Mouse (Mus musculus) brain, adult 2 months (tissue): ENCODE results near the gene Simc1.
A peak's percentile ranks its signal among the peaks of the same experiment; 100 is the strongest.
"Not testable (repeated sequence)": the region's sequence is repeated elsewhere in the genome, so short reads cannot be mapped to it uniquely, and the experiment has no call there.

Experiments used
- DNase-seq: peaks from one replicate; pipeline ENCODE4 v3.0.0; 2011; ENCODE audit warnings: low read depth, low spot score

Simc1 gene

DNA sequence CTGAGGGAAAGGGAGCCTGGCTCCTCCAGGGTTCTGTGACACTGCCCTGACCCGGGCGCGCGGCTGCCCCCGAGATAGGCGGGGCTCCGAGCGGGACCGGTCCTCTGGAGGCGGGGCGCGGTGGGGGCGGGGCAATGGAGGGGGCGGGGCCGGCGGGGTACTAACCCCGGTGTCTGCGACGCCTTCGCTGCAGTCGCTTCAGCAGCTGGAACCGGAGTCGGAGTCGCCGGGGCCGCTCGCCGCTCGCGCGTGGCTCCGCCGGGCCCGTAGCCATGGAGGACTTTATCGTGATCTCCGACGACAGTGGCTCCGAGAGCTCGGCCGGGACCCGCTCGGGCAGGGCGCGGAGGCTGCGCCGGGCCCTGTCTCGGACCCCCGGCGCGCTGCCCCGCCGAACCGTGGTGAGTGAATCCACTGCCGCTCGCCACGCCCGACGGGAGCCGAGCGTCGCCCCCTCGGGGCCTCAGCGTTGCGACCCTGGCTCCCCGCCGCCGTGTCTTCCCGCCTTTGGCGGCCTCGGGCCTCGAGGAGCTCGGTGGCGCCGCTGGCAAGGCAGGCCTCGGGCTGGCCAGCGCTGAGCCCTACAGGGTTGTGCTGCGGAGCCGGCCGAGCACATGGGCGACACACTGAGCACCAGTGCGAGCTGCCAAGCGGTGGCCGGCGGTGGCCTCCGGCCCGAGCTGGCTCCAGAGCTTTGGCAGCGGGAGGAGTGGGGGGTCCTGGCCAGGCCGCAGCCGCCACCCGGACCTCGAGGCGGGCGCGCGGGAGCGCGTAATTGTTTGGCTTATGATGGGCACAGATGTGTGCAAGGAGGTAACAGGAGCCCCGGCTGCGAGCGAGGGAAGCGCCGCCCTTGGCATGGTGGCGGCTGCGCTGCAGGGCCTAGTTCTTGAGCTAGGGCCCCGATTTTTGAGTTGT is at the start of gene Simc1:
TSS of gene Simc1 (plus strand) at position 176 of the 918 bp plus-strand sequence.
- peak; percentile 75 for DNase-seq

DNA sequence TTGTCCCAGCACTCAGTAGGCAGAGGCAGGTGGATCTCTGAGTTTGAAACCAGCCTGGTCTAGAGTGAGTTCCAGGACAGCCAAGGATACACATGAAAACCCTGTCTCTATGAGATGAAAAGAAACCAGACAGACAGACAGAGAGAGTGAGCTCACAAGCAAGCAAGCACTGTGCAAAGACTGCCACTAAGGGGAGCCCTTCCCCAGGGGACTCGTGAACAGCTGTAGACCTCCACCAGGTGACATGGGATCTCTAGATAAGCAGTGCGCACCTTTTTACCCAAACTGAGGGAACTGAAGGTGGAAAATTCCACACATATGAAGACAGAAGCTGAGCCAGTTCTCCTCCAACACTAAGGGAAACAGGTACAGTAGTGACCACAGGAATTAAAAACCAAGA is 46.5 kb upstream of the Simc1 start:
- peak; percentile 49 for DNase-seq

DNA sequence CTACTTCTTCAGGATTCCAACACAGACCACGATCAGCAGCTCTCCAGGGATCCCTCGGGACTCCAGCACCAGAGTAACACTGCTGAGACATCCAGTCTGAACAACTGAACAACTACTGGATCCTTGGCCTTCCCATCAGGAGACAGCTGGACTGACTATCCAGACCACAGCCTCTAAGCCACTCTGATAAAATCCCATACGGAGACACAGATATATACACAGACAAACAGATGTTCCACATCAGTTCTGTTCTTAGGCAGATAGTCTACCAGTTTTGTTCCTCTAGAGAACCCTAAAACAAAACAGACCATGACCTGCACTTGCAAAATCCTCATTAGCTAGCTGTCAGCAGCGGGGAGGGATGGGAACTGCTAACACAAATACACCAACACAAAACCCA is 44.3 kb upstream of the Simc1 start:
- DNase-seq = no peak

DNA sequence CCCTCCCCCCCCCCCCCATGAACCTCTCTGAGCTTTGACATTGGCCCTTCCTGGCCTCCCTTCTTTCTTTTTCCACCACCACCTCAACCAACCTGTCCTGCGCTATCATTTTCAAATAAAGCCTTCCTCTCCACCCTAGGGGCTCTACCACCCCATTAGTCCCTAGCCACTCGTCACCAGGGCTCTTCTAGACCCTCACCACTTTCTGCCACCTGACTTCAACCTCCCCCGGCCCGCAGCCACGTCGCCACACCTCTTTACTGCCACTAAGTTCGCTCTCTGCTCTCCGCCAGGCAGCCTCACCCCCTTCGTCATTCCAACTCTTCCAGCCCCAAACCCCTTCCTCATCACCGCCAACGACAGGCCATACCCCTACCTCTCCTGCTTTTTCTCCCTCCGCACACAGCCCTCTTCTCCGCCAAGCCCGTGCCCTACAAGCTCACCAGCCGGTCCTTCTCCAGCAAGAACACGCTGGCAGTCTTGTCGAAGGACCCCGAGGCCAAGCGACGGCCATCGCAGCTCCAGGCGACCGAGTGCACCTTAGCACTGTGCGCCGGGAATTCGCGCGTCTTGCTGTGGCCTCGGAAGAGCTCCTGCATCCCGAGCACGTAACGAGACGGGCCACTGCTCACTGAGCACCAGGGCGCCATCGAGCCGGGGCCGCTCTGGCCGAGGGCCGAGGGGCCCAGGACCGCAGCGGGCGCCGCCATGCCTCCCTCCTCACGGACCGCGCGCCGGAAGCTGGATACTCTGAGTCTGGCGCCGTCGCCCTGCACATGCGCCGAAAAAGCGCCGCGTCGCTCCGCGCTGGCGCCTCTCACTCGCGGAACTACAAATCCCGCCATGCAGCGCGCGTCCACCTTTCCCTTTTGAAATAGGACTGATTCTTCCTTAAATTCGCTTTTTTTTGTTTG is 35.2 kb upstream of the Simc1 start, which contains the start of gene Thoc3:
TSS of gene Thoc3 (minus strand) at position 752 of the 914 bp plus-strand sequence.
- DNase-seq = peak; percentile 95

DNA sequence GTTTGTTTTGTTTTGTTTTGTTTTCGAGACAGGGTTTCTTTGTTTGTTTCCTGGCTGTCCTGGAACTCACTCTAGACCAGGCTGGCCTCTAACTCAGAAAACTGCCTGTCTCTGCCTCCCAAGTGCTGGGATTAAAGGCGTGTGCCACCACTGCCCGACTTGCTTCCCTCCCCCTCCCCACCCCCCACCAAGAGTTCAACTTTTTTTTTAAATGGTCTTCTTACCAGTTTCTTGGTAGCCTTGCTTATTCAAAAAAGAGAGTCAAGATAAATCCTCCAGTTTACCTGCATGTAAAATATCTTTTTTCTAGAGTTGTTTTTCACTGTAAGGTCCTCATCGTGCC is 34.6 kb upstream of the Simc1 start:
- no peak for DNase-seq

DNA sequence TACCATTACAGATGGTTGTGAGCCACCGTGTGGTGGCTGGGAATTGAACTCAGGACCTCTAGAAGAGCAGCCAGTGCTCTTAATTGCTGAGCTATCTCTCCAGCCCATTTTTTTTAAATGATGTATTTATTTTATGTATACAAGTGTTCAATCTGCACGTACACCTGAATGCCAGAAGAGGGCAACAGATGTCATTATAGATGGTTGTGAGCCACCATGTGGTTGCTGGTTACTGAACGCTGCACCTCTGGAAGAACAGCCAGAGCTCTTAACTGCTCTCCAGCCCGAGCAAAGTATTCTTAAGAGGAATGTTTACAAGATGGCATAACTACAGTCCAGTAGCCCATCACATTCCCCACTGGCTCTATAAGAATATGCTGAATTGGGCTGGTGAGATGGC is 31.6 kb upstream of the Simc1 start:
- DNase-seq = no peak

DNA sequence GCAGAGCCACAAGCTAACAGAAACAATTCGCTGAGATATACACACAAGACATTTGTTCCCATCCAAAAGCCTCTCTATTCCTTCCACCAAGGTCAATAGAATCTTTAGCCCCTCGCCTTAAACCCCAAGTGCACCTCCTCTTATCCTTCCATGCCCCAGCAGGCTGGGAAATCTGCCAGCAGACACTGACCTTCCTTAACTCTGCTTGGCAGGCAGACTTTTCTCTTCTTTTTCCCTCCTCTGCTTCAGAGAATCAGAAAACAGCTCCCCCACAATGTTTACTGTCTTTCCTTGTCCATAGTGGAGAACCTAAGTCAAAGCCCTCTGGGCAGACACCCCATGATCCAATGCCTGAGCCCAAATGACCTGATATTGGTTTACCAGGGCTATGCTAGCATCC is 28.6 kb upstream of the Simc1 start:
- DNase-seq = no peak

DNA sequence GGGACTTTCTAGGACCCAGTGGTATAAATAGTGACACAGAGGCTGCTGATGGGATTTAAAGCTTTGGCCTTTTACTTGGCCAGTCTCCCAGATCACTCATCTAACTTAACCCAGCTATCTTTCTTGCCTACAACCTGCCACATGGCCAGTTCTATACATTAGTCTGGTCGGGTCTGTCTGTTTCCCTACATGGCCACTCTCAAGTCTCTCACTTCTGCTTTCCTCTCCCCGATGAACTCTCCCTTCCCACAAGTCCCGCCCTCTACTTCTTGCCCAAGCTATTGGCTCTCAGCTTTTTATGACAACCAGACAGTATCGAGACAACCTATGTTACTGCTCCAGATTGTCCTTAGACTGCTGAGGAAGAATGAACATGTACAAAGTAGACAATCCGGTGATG is 27.9 kb upstream of the Simc1 start:
- DNase-seq = no peak

DNA sequence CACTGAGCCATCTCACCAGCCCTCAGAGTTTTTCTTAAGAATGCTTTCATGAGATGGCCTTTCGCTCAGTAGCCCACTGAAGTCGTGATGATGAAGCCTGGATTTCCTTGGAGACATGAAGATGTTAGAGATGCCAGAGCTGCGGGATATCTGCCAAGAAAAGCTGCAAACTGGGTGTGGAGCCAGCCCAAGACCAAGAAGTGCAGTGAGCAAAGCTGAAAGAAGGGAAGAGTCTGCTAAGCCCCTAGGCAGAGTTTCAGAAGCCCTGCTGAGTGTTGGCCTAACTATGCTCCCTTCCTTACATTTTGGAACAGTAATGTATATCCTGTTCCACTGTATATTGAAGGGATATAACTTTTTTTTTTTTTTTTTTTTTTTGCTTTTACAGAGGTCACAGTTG is 24.3 kb upstream of the Simc1 start:
- DNase-seq = peak; percentile 33

DNA sequence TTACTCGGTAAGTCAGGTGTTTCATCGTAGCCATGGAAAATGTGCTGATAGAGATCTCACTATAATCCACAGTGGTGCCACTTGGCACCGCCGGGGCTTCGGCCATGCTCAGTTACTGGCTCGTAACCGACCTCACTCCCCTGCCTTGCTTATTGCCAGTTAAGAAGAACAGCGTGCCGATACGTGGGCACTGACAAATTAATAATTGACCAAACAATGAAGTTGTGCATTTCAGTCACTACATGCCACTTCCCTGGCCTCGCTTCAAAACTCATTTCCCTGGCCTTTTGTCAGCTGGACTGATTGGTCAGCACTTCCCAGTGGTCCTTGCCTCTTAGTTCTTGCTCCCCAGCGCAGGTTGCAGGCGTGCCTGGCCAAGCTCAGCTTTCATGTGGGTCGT is 22.1 kb upstream of the Simc1 start:
- no peak for DNase-seq

DNA sequence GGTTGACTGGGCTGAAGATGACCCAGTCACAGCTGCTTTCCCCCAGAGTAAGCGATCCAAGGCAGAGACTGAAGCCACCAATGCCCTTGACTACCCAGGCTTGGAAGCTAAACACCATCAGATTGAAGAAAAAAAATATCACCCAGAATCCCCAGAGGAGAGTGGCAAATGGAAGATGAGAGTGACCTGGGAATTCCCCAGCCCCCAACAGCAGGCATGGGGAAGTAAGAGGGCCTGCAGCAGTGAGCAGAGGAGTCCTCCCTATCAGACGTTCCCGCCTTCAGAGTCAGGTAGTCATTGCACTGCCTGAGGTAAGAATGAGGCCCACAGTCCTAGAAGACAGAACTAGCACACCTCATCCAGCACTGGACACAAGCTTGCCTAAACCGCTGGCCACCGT is 13.2 kb upstream of the Simc1 start:
- DNase-seq = no peak

DNA sequence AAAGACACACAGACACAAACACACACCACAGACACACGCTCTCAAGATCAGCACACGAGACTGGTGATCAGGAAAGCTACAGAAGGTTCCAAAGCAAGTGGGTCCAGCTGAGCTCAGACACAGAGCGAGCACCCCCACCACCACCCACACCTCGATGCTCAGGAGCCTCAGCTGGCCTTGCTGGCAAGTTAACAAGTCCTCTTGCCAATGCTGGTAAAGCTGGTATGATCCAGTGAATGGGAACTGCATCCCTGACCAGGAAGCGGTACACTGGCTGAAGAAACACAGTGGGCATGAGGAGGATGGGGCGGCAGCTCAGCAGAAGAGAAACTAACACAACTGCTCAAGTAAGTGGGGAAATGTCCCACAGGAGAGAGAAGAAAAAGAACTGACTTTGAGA is 12.2 kb upstream of the Simc1 start:
- no peak for DNase-seq

DNA sequence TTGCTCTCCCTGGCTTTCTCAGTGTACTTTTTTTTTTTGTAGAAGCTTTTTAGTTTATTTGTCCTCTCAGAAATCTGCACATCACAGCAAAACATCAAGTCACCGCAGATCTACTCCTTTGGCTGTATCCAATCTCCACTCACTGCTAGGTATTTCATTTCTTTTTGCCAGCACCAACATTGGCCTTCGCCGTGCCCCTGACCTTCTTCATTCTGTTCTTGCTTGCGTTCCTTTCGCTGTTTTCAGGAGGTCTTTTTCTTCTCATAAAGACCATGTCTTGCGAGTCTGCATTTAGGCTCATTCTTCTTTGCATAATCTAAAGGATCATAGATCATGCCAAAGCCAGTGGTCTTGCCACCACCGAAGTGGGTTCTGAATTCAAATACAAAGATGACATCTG is 4.0 kb upstream of the Simc1 start:
- DNase-seq = not testable (repeated sequence)

DNA sequence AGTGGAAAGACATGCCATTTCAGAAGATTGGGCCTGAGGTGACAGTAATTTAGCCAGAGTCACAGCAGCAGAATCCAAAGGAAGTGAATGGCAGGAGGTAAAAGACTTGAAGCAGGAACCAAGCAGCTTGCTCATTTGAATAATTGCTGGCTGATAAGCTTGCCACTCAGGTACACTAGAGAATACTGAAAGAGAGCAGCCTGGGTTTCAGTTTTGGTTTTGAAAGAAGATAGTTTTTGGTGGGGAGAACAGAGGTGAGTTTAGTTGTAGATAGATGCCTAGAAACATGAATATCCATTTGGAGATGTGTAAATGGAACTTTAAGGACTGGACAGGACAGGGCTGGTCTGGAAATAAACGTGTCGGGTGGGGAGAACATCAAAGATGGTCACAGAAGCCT is 2.2 kb upstream of the Simc1 start:
- DNase-seq = no peak

DNA sequence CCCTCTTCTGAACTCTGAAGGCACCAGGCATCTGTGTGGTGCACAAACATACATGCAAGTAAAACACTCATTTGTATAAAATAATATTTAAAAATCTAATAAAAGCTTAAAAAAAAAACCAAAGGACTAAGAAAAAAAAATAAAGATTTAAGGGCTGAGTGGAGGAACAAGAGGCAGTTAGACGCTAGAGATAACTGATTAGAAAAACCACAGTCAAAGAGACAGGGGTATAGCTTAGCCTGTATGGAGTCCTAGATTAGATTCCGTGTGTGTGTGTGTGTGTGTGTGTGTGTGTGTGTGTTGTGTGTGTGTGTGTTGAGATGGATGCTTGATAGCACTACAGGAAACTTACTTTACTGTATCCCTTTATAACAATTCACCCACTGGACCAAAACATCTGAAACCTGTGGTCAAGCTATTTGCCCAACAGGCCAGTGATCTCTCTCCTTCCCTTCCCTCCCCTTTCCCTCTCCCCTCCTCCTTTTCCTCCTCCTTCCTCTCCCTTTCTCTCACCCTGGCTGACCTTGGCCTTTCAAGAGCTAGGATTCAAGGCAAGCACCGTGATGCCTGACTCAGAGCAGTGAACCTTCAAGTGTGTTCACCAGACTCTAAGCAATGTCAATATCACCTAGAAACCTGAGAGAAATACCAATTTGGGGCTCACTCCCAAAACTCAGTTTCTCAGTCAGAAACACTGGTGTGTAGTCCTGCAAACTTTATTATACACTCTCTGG is 1.5 kb upstream of the Simc1 start:
- no peak for DNase-seq

DNA sequence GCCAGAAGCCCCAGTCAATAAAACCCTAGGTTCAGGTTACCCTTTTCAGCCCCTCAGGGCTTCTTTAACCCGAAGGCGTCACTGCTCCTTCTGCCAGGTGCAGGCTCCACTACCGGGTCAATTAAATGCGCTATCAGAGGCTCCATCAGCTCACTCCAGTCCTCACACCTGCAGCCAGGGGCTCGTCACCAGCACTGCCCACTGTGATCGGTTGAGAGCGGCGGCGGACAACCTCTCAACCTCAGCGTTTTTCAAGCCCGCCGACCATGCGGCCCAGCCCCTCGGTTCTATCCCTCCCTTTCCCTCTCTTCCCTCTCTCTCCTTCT is 338 bp upstream of the Simc1 start:
- DNase-seq = no peak

DNA sequence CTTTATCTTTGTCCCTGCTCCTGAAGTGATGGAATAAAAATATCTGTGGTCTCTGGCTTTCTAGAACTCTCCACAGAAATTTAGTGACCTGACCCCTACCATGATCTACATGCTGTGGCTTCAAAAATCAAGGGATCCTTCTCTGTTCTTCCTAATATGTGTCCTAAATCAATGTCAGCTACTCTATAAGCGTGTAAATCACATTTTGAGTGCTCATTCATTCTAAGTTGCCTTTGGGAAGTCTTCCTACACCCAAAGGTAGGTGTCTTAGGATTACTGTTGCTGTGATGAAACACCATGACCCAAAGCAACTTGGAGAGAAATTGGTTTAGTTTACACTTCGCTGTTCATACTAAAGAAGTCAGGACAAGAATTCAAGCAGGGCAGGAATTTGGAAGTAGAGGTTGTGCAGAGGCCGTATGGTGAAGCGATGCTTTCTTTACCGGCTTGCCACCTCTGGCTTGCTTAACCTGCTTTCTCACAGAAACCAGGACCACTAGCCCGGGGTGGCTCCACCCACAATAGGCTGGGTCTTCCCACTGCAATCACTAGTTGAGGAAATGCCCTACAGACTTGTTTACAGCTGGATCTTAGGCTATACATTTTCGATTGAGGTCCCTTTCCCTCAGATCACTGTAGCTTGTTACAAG is 1.2 kb downstream of the Simc1 start:
- DNase-seq = no peak

DNA sequence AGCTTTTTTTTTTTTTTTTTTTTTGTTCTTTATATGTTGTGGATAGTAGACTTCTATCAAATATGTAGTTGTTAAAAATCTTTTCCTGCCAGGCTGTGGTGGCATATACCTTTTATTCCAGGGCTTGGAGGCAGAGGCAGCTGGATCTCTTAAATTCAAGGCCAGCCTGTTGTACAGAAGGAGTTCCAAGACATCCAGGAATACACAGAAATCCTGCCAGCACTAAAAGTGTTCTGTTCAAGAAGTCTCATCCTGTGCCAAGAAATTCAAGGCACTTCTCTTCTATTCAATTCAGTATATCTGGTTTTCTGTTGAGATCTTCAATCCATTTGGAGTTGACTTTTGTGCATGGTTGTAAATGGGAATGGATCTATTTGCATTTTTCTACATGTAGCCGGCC is 2.3 kb downstream of the Simc1 start:
- DNase-seq = peak; percentile 77

DNA sequence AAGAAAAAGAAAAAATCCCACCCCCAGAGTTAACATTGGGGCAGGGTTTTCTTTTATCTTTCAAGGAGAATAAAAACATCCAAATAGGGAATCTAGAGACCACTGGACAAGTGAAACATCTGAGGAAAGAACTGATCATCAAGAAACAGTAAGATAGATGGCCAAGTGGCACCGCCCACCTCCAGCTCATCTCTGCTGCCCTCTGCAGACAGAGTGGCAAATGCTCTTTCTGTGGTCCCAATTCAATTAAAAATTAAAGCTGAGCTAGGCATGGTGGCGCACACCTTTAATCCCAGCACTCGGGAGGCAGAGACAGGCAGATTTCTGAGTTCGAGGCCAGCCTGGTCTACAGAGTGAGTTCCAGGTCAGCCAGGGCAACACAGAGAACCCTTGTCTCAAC is 16.6 kb downstream of the Simc1 start:
- DNase-seq = peak; percentile 21

DNA sequence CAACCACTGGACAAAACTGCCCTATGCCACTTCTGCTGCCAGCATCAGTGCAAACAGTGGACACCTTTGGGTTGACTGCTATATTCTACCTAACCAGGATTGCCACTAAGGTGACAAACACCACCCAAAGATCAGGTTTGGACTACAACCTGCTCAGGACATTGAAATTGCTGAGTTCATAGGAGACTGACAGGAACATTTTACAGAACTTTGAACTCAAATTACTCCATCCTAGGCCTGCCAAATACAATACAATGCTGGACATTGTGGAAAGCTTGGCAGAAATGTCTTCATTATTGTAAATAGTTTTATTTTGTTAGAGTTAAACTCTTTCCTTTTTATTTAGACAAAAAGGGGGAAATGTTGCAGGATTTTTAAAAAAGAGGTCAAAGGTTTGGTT is 17.6 kb downstream of the Simc1 start:
- no peak for DNase-seq

DNA sequence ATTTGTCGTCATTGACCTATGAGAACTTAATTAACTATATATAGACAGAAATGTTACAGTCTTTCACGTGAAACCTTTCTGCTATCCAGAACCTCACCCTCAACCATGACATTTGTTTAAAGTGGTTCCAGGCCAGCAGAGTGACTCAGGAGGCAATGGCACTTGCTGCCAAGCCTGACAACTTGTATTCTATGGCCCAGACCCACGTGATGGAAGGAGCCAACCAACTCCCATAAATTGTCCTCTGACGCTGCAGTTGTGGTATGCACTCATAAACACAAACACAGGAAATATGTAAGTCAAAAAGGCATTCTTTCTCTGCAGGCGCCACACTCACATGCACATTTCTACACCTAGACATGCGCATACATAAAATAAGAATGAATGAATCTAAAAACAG is 23.6 kb downstream of the Simc1 start:
- no peak for DNase-seq

DNA sequence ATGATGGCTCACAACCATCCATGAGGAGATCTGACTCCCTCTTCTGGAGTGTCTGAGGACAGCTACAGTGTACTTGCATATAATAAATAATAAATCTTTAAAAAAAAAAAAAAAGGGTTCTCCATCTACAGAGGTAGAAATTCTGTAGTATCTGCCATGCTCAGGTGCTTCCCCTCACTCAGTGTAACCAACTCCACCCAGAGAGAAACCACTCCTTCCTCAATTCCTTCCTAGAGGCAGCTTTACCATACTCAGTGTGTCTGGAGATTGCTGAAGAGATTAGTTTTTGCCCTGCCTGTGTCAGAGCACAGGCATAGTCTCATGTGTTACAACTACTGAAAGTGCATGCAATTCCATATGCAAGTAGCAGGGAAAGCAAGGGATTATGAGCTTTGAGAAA is 28.6 kb downstream of the Simc1 start:
- no peak for DNase-seq
